Mouse (Mus musculus): ENCODE data around the gene H13.

- TF ChIP-seq CTCF (IDR thresholded peaks at IDR 0.05; ENCODE audit: extremely low read depth, insufficient read depth, insufficient read length, insufficient replicate concordance) (no peak), POLR2A (IDR thresholded peaks at IDR 0.05; ENCODE audit: low read depth, low read length) (no peak)
Observed at GRCm38 (mm10) chr2:152737306-152738221, 68.3 kb downstream of the H13 start.

Measured in spleen, adult 2 months (tissue).